Mouse (Mus musculus) myocyte (in vitro differentiated cells): ENCODE measurements around the gene Ptch2.

ENCODE experiments used
- CEBPB ChIP-seq: IDR thresholded peaks from 2 replicates; pipeline ENCODE4 v1.6.1; 2011; ENCODE audit warnings: mild to moderate bottlenecking, moderate library complexity; ENCODE audit not compliant: poor library complexity, insufficient read depth, severe bottlenecking
- E2F4 ChIP-seq: IDR thresholded peaks from one replicate; pipeline ENCODE4 v1.6.1; 2011; ENCODE audit warnings: mild to moderate bottlenecking, control low read depth, moderate library complexity; ENCODE audit not compliant: insufficient read depth
- MAX ChIP-seq: IDR thresholded peaks from one replicate; pipeline ENCODE4 v1.6.1; 2011; ENCODE audit warnings: low read depth, mild to moderate bottlenecking, control low read depth
- MYOD1 ChIP-seq, 3 experiments: IDR thresholded peaks; one replicate each; pipeline ENCODE4 v1.6.1; 2011; ENCODE audit warnings: control low read depth in 2 of 3, low read depth in 2 of 3, mild to moderate bottlenecking in 2 of 3, moderate library complexity in 1 of 3; ENCODE audit not compliant: insufficient read length in 2 of 3, control insufficient read depth in 1 of 3
- MYOG ChIP-seq, 3 experiments: IDR thresholded peaks; one replicate each; pipeline ENCODE4 v1.6.1; 2011; ENCODE audit warnings: control low read depth in 2 of 3, low read depth in 2 of 3, mild to moderate bottlenecking in 2 of 3; ENCODE audit not compliant: insufficient read length in 2 of 3, control insufficient read depth in 1 of 3, insufficient read depth in 1 of 3
- POLR2A ChIP-seq: IDR thresholded peaks from one replicate; pipeline ENCODE4 v1.6.1; 2011; ENCODE audit warnings: low read depth, mild to moderate bottlenecking, control low read depth, moderate library complexity; ENCODE audit not compliant: insufficient read length
- POLR2AphosphoS2 ChIP-seq: IDR thresholded peaks from one replicate; pipeline ENCODE4 v1.6.1; 2011; ENCODE audit warnings: low read depth, control low read depth; ENCODE audit not compliant: insufficient read length
- REST ChIP-seq: IDR thresholded peaks from one replicate; pipeline ENCODE4 v1.6.1; 2011; ENCODE audit warnings: mild to moderate bottlenecking, control low read depth, moderate library complexity; ENCODE audit not compliant: insufficient read depth, insufficient read length
- SRF ChIP-seq: IDR thresholded peaks from one replicate; pipeline ENCODE4 v1.6.1; 2011; ENCODE audit warnings: low read depth; ENCODE audit not compliant: control insufficient read depth, insufficient read length
- TCF12 ChIP-seq: IDR thresholded peaks from one replicate; pipeline ENCODE4 v1.6.1; 2011; ENCODE audit warnings: mild to moderate bottlenecking, control low read depth; ENCODE audit not compliant: poor library complexity, insufficient read depth, severe bottlenecking
- TCF3 ChIP-seq: IDR thresholded peaks from one replicate; pipeline ENCODE4 v1.6.1; 2011; ENCODE audit warnings: low read depth, control low read depth; ENCODE audit not compliant: insufficient read length
- USF1 ChIP-seq: IDR thresholded peaks from one replicate; pipeline ENCODE4 v1.6.1; 2011; ENCODE audit warnings: low read depth, mild to moderate bottlenecking, control low read depth, moderate library complexity

GRCm38 (mm10) chr4:117095551-117096452 is at the start of gene Ptch2:
- TF ChIP-seq MAX: no peak
- no peak for TF ChIP-seq POLR2AphosphoS2
- no peak for TF ChIP-seq E2F4
- no peak for TF ChIP-seq POLR2A
- no peak for TF ChIP-seq CEBPB
- no peak for TF ChIP-seq USF1
- TF ChIP-seq TCF12: no peak
- no peak for TF ChIP-seq MYOD1 (IDR thresholded peaks at IDR 0.05; ENCODE audit: control insufficient read depth in 1 of 3, insufficient read length in 2 of 3, low read depth in 2 of 3)
- TF ChIP-seq TCF3: no peak
- no peak for TF ChIP-seq REST
- no peak for TF ChIP-seq SRF
- TF ChIP-seq MYOG (IDR thresholded peaks at IDR 0.05; ENCODE audit: control insufficient read depth in 1 of 3, insufficient read depth in 1 of 3, insufficient read length in 2 of 3, low read depth in 2 of 3): no peak
